Mouse (Mus musculus) MEL (cell line): ENCODE data around the gene Klhl13. TPM values are rescaled to one million over a fixed set of nuclear protein-coding genes. Genes with fewer than 3 reads are reported as not detected.

Experiments
- DNase-seq: peaks from one replicate; pipeline ENCODE4 v3.0.0; 2011; ENCODE audit warnings: low read depth, low spot score
- H3K27ac ChIP-seq: 2 replicates; pipeline ENCODE4 v1.5.1; 2012; ENCODE audit warnings: low read depth, mild to moderate bottlenecking, control low read depth, low read length, moderate library complexity; ENCODE audit not compliant: control insufficient read depth
- H3K27me3 ChIP-seq, 2 experiments: fragments of 150-350 bp in 1 of 2; sonication (generic) in 1 of 2; 2 replicates each; pipeline ENCODE4 v1.6.1; 2012; ENCODE audit warnings: low read length in 2 of 2, mild to moderate bottlenecking in 2 of 2, improper control_type of control experiment in 1 of 2, moderate library complexity in 1 of 2; ENCODE audit not compliant: insufficient read depth in 2 of 2, control insufficient read depth in 1 of 2
- H3K36me3 ChIP-seq, 2 experiments: 2 replicates each; pipeline ENCODE4 v1.6.1; 2012 to 2014; ENCODE audit warnings: low read length in 2 of 2, improper control_type of control experiment in 1 of 2, inconsistent platforms in 1 of 2, mild to moderate bottlenecking in 1 of 2; ENCODE audit not compliant: insufficient read depth in 2 of 2, control insufficient read depth in 1 of 2
- H3K4me1 ChIP-seq, 2 experiments: fragments of 150-350 bp in 1 of 2; sonication (generic) in 1 of 2; 2 replicates each; pipeline ENCODE4 v1.6.1; 2012; ENCODE audit warnings: low read length in 2 of 2, improper control_type of control experiment in 1 of 2, mild to moderate bottlenecking in 1 of 2; ENCODE audit not compliant: insufficient read depth in 2 of 2, control insufficient read depth in 1 of 2
- H3K4me3 ChIP-seq, 2 experiments: fragments of 150-350 bp in 1 of 2; sonication (generic) in 1 of 2; 2 replicates each; pipeline ENCODE4 v1.5.1; 2012; ENCODE audit warnings: low read depth in 2 of 2, low read length in 2 of 2, mild to moderate bottlenecking in 2 of 2, moderate library complexity in 2 of 2, control low read depth in 1 of 2, improper control_type of control experiment in 1 of 2; ENCODE audit not compliant: control insufficient read depth in 1 of 2, insufficient read depth in 1 of 2
- H3K79me2 ChIP-seq: 2 replicates; pipeline ENCODE4 v1.6.1; 2012; ENCODE audit warnings: mild to moderate bottlenecking, low read length, moderate library complexity; ENCODE audit not compliant: control insufficient read depth, poor library complexity, insufficient read depth
- H3K9ac ChIP-seq: 2 replicates; pipeline ENCODE4 v1.6.1; 2012; ENCODE audit warnings: low read depth, mild to moderate bottlenecking, control low read depth, low read length, moderate library complexity; ENCODE audit not compliant: control insufficient read depth, poor library complexity, severe bottlenecking
- H3K9me3 ChIP-seq: fragments of 150-350 bp; sonication (generic); replicated peaks from 2 replicates; pipeline ENCODE4 v1.6.1; 2012; ENCODE audit warnings: mild to moderate bottlenecking, low read length, improper control_type of control experiment, moderate library complexity; ENCODE audit not compliant: insufficient read depth
- BHLHE40 ChIP-seq: IDR thresholded peaks from 2 replicates; pipeline ENCODE4 v1.6.1; 2012; ENCODE audit warnings: low read depth, mild to moderate bottlenecking, inconsistent platforms, low read length, improper control_type of control experiment, borderline replicate concordance
- CHD2 ChIP-seq: IDR thresholded peaks from 2 replicates; pipeline ENCODE4 v1.6.1; 2011; ENCODE audit warnings: low read length, improper control_type of control experiment
- CTCF ChIP-seq, 3 experiments: IDR thresholded peaks in 2 of 3; conservative IDR thresholded peaks in 1 of 3; 2 replicates each; pipeline ENCODE4 v1.5.1; 2011 to 2012; ENCODE audit warnings: low read length in 3 of 3, low read depth in 2 of 3, mild to moderate bottlenecking in 2 of 3, improper control_type of control experiment in 1 of 3, inconsistent platforms in 1 of 3, mixed read lengths in 1 of 3, moderate library complexity in 1 of 3; ENCODE audit not compliant: control insufficient read depth in 1 of 3, insufficient read depth in 1 of 3, poor library complexity in 1 of 3, severe bottlenecking in 1 of 3
- ETS1 ChIP-seq: IDR thresholded peaks from 2 replicates; pipeline ENCODE4 v1.6.1; 2012; ENCODE audit warnings: low read depth, mild to moderate bottlenecking, inconsistent platforms, low read length, improper control_type of control experiment, moderate library complexity
- HCFC1 ChIP-seq: IDR thresholded peaks from 2 replicates; pipeline ENCODE4 v1.6.1; 2012; ENCODE audit warnings: low read depth, mild to moderate bottlenecking, inconsistent platforms, low read length, improper control_type of control experiment, moderate library complexity
- JUND ChIP-seq: IDR thresholded peaks from 2 replicates; pipeline ENCODE4 v1.6.1; 2011; ENCODE audit warnings: low read depth, mild to moderate bottlenecking, improper control_type of control experiment, low read length
- MAX ChIP-seq: IDR thresholded peaks from 2 replicates; pipeline ENCODE4 v1.6.1; 2011; ENCODE audit warnings: low read length, improper control_type of control experiment
- MAZ ChIP-seq: IDR thresholded peaks from 2 replicates; pipeline ENCODE4 v1.6.1; 2012; ENCODE audit warnings: low read depth, mild to moderate bottlenecking, inconsistent platforms, low read length, improper control_type of control experiment
- MXI1 ChIP-seq: IDR thresholded peaks from 2 replicates; pipeline ENCODE4 v1.6.1; 2011; ENCODE audit warnings: mild to moderate bottlenecking, low read depth, low read length, improper control_type of control experiment
- MYC ChIP-seq: IDR thresholded peaks from 2 replicates; pipeline ENCODE4 v1.6.1; 2011; ENCODE audit warnings: low read depth, mild to moderate bottlenecking, low read length, improper control_type of control experiment, moderate library complexity
- RAD21 ChIP-seq: IDR thresholded peaks from 2 replicates; pipeline ENCODE4 v1.6.1; 2011; ENCODE audit warnings: mild to moderate bottlenecking, low read depth, low read length, improper control_type of control experiment
- RCOR1 ChIP-seq: IDR thresholded peaks from 2 replicates; pipeline ENCODE4 v1.6.1; 2012; ENCODE audit warnings: low read depth, mild to moderate bottlenecking, inconsistent platforms, low read length, improper control_type of control experiment
- SIN3A ChIP-seq: IDR thresholded peaks from 2 replicates; pipeline ENCODE4 v1.6.1; 2012; ENCODE audit warnings: low read length, improper control_type of control experiment, inconsistent platforms
- TCF12 ChIP-seq: IDR thresholded peaks from 2 replicates; pipeline ENCODE4 v1.6.1; 2014; ENCODE audit warnings: low read depth, mild to moderate bottlenecking, inconsistent platforms, low read length, improper control_type of control experiment, moderate library complexity
- USF1 ChIP-seq: IDR thresholded peaks from 2 replicates; pipeline ENCODE4 v1.6.1; 2014; ENCODE audit warnings: low read depth, mild to moderate bottlenecking, inconsistent platforms, low read length, improper control_type of control experiment, moderate library complexity
- ZC3H11A ChIP-seq: IDR thresholded peaks from 2 replicates; pipeline ENCODE4 v1.6.1; 2012; ENCODE audit warnings: low read depth, mild to moderate bottlenecking, inconsistent platforms, low read length, improper control_type of control experiment
- ZKSCAN1 ChIP-seq: IDR thresholded peaks from 2 replicates; pipeline ENCODE4 v1.6.1; 2012; ENCODE audit warnings: low read depth, mild to moderate bottlenecking, inconsistent platforms, low read length, improper control_type of control experiment, moderate library complexity
- ZMIZ1 ChIP-seq: IDR thresholded peaks from 2 replicates; pipeline ENCODE4 v1.6.1; 2012; ENCODE audit warnings: low read depth, mild to moderate bottlenecking, inconsistent platforms, low read length, improper control_type of control experiment, moderate library complexity
- ZNF384 ChIP-seq: IDR thresholded peaks from 2 replicates; pipeline ENCODE4 v1.6.1; 2012; ENCODE audit warnings: low read depth, mild to moderate bottlenecking, inconsistent platforms, low read length, improper control_type of control experiment
- polyA plus RNA-seq, 2 experiments: library from polyadenylated mRNA; stranded (reverse) in 1 of 2; unstranded in 1 of 2; fragments of >175 nt in 1 of 2; fragments of >200 nt in 1 of 2; gene quantifications; 2 replicates each; pipeline versions ENCODE4 v1.2.1 to v1.2.4; 2012; ENCODE audit warnings: low replicate concordance in 2 of 2, low read depth in 1 of 2; ENCODE audit not compliant: insufficient read length in 2 of 2, insufficient read depth in 1 of 2, missing spikeins in 1 of 2
- total RNA-seq: library from RNA; depleted of rRNA; stranded (reverse); fragments of 300-350 nt; gene quantifications from 2 replicates; pipeline ENCODE4 v1.2.3, GENCODE M21; 2012

Klhl13 gene
- total and polyA plus RNA-seq, 3 experiments: not detected

DNA sequence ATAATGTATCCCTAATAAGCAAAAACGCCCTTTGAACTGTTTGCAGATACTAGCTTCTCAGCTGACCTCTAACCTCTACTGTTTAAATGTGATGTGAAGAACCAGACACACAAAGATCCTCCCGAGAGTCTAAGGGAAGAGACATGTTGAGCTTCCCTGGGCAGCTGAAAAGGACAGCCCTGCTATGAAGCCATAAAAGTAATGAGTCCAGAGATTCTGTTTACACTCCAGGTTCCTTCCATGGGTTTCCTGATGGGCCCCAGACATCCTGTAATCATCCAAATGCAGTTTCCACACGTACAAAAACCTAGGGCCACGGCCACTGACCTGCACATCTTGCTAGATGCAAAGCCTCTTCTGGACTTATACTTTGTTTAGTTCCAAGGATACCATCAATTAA lies 23.8 kb upstream of the Klhl13 start:
- Histone ChIP-seq H3K79me2 (no peaks in the 10 kb centered on the region), H3K4me3 (no peak overlapping the region), H3K9ac (no peak overlapping the region), H3K27ac (no peak overlapping the region), H3K9me3 (no peaks in the 10 kb centered on the region), H3K36me3 (no peaks in the 10 kb centered on the region), H3K4me1 (no peaks in the 10 kb centered on the region), H3K27me3 (no peaks in the 10 kb centered on the region)
- DNase-seq: no peak
- TF ChIP-seq BHLHE40: no peak
- no peak for TF ChIP-seq ZMIZ1
- no peak for TF ChIP-seq MYC
- TF ChIP-seq RCOR1: no peak
- TF ChIP-seq SIN3A: no peak
- no peak for TF ChIP-seq ZKSCAN1
- TF ChIP-seq HCFC1: no peak
- TF ChIP-seq ZC3H11A: no peak
- TF ChIP-seq TCF12: no peak
- no peak for TF ChIP-seq ETS1
- TF ChIP-seq USF1: no peak
- TF ChIP-seq MAZ: no peak
- no peak for TF ChIP-seq ZNF384
- TF ChIP-seq JUND: no peak
- TF ChIP-seq CTCF (IDR thresholded peaks at IDR 0.05 in 2 of 3, conservative IDR thresholded peaks at IDR 0.05 in 1 of 3; ENCODE audit: control insufficient read depth in 1 of 3, insufficient read depth in 1 of 3, low read depth in 2 of 3, low read length in 3 of 3, poor library complexity in 1 of 3, severe bottlenecking in 1 of 3): no peak
- TF ChIP-seq MAX: no peak
- TF ChIP-seq MXI1: no peak
- no peak for TF ChIP-seq RAD21
- TF ChIP-seq CHD2: no peak
- TF ChIP-seq, all 39 proteins: peak for 0

DNA sequence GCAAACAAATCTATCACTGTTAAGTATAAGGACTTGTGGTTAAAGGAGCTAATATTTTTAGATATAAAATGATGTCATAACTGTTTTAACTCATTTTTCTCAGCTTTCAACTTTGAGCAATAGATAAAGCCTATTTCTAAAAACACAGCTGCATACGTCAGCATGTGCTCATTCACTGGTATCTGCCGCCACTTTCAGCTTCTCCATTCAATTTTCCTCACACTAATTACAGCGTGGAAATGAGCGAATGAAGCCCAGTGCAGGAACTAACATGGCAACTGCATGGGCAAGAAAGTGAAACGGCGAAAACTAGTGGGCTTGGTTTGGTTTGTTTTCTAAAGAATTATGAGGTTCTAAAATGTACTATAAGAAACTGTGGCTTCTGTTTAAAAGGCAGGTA lies 1.4 kb downstream of the Klhl13 start:
- Histone ChIP-seq H3K79me2 (no peaks in the 10 kb centered on the region), H3K27ac (no peak overlapping the region), H3K36me3 (no peaks in the 10 kb centered on the region), H3K9ac (no peak overlapping the region), H3K4me1 (no peaks in the 10 kb centered on the region), H3K9me3 (no peaks in the 10 kb centered on the region), H3K4me3 (no peak overlapping the region), H3K27me3 (no peaks in the 10 kb centered on the region; a peak in 1 of 4 replicates)
- TF ChIP-seq ZKSCAN1 (no peak), TCF12 (no peak)
- DNase-seq: no peak
